Mouse (Mus musculus) lung, postnatal 0 days (tissue): ENCODE results near the gene Usp3.

ENCODE experiments used
- CTCF ChIP-seq: IDR thresholded peaks from 2 replicates; pipeline ENCODE4 v1.5.1; 2016; ENCODE audit warnings: antibody characterized with exemption, mild to moderate bottlenecking
- EP300 ChIP-seq: IDR thresholded peaks from 2 replicates; pipeline ENCODE4 v1.6.1; 2016; ENCODE audit warnings: antibody characterized with exemption, mild to moderate bottlenecking, control low read depth

- TF ChIP-seq CTCF = no peak
- TF ChIP-seq EP300 = no peak
Measured at GRCm38 (mm10) chr9:66560728-66561127, 32.2 kb downstream of the Usp3 start.
